Mouse (Mus musculus) heart, postnatal 14 days (tissue): ENCODE data around the gene Olfr485. TPM values are rescaled to one million over a fixed set of nuclear protein-coding genes. Genes with fewer than 3 reads are reported as not detected.
"Not testable (repeated sequence)": the region's sequence is repeated elsewhere in the genome, so short reads cannot be mapped to it uniquely, and the experiment has no call there.

Source experiments
- DNase-seq, 2 experiments: peaks; one replicate each; pipeline ENCODE4 v3.0.0; 2021 to 2022
- intact Hi-C: fragments of 180-260 bp; cut with DNase I; formaldehyde crosslinking; loops from one replicate; pipeline ENCODE4 v1.15.1; 2025
- long read RNA-seq, 2 experiments: library from polyadenylated mRNA; stranded (forward); transcript quantifications; one replicate each; pipeline ENCODE4 v2.0.0; 2021
- total RNA-seq, 2 experiments: library from RNA; stranded (reverse); gene quantifications; 2 replicates each; pipeline ENCODE4 v1.2.3; 2021

The Olfr485 gene
- total RNA-seq = not detected
- long read RNA-seq, experiment 1 = 0 reads
- long read RNA-seq, experiment 2 = 0 reads

DNA sequence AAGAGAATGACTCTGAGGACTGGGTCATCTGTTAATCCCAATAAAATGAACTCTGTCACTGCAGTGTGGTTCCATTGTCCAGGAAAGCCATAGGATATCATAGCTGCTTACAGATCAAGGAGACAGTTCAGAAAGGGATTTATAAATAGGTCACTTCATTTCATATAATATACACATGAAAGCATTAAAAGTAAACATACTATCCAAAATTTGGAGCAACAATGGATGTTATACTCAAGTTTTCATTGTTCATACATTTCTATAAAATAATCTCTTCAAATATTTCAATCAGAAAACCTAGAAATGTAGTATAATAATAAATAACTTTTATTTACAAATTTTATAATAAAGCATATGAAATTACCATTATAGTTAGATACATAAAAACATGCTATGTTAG is at the start of gene Olfr485:
Gene Olfr485 (minus strand): TSS at position 101 of the 400 bp plus-strand sequence.
- intact Hi-C loops = no loop called here
- no peak for DNase-seq

DNA sequence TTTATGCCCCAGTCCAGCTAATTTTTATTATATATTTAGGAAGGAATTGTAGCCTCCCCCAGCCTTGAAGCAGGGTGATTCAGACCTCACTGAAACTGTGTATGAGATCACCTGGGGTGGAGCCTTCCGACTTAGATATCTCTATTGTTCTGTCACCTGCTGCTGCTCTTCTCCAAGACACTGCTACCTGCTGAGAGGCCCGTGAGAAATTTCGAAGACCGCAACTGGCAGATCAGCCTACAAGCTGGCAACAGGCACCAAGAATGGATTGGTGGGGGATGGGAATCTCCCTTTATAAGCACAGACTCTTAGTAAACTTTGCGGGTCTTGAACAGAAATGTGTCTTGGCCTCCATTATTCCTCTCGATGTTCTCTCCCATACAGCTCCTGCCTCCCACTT is 37.3 kb upstream of the Olfr485 start:
- DNase-seq = no peak
- intact Hi-C loops = no loop called here

DNA sequence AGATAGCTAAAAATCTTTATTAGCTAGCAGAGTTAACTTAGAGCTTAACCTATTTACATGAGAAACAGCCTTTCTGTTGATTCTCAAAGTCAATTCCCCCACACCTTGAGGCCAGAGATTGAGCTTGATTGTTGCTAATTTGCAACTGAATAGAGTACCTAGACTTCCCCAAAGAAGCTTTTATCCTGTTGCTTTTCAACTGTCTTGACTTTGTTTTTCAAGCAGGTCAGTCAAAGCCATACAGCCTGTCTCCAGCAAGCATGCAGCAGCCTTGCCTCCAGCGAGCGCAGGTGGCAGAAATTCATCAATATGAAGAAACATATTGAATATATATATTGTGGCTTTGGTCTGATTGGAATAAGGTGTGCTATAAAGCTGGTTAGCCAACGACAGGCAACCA is 36.7 kb upstream of the Olfr485 start:
- DNase-seq, intact Hi-C loops: not testable (repeated sequence)

DNA sequence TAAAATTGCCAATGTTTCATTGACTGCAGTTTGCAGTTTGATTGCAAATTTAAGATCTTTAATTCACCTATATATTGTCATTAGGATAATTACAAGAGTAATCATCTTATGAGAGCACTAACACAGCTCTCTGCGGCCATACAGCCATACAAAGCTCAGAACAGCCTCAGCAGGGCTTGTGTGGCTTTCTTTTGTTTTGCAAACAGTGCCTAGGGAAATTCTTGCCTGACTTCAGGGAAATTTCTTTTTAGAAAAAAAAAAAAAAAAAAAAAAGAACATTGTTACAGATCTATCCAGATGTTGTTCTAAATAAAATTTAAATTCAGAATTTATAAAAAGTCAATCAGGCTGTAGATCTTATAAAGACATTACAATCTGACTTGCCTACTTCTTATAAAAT is 33.0 kb upstream of the Olfr485 start:
- intact Hi-C loops, DNase-seq: not testable (repeated sequence)

DNA sequence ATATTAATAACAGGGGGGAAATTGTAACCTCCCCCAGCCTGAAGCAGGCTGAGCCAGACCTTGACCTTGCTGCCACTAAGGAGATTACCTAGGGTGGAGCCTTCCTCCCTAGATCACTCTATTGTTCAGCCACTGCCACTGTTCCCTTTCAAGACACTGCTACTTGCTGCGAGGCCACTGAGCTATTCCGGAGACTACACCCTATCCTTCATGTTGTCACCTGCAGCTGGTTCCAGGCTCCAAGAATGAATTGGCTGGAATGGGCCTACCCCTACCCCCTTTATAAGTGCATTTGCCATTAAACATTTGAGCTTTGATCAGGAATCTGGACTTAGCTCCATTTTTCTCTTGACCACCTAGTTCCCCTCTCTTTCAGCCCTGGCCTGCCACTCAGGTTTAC is 31.5 kb upstream of the Olfr485 start:
- intact Hi-C loops, DNase-seq: not testable (repeated sequence)

DNA sequence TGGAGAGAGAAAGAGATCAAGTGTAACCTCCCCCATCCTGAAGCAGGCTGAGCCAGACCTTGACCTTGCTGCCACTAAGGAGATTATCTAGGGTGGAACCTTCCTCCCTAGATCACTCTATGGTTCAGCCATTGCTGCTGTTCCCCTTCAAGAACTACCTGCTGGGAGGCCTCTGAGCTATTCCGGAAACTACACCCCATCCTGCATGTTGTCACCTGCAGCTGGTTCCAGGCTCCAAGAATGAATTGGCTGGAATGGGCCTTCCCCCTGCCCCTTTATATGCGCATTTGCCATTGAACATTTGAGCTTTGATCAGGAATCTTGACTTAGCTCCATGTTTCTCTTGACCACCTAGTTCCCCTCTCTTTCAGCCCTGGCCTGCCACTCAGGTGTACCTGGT is 25.6 kb upstream of the Olfr485 start:
- DNase-seq, intact Hi-C loops: not testable (repeated sequence)

DNA sequence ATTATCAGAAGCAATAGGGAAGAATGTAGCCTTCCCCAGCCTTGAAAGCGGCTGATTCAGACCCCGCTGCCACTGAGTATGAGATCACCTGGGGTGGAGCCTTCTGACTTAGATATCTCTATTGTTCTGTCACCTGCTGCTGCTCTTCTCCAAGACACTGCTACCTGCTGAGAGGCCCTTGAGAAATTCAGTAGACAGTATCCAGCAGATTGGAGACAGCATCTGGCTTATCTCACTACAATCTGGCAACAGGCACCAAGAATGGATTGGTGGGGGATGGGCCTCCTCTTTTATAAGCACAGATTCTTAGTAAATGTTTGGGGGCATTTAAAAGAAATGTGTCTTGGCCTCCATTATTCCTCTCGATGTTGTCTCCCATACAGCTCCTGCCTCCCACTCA is 24.7 kb upstream of the Olfr485 start:
- DNase-seq, intact Hi-C loops: not testable (repeated sequence)

DNA sequence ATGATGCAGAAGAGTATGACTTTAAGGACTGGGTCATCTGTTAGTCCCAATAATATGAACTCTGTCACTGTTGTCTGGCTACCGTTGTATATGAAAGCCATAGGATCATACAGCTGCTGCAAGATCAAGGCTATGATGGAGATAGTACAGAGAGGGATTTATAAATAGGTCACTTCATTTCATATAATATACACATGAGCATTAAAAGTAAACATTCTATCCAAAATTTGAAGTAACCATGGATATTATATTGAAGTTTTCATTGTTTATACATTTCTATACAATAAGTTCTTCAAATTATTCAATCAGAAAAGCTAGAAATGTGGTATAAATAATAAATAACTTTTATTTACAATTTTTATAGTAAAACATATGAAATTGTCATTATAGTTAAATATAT is 13.0 kb upstream of the Olfr485 start, which contains the start of gene Olfr486:
Gene Olfr486 (minus strand): TSS at position 101 of the 400 bp plus-strand sequence.
- DNase-seq, intact Hi-C loops: not testable (repeated sequence)

DNA sequence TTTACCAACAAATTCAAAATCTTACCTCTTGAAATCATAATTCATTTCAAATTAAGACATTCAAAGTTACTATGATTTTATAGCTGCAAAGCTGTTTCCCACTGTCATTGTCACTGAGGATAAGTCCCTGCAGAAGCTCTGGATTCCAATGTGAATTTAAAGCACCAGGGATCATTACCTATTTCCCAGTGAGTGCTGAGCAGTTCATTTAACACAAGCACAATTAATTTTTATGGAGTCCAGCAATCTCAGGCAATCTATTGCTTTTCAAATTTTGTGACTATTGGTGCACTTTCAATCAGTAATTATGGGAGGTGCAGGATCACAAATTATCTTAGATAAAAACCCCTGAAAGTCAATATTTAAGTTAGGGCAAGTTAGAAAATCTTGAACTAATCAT is 32.3 kb downstream of the Olfr485 start, which contains the start of gene Olfr484:
Gene Olfr484 (minus strand): TSS at position 101 of the 400 bp plus-strand sequence.
- intact Hi-C loops = no loop called here
- DNase-seq = no peak

DNA sequence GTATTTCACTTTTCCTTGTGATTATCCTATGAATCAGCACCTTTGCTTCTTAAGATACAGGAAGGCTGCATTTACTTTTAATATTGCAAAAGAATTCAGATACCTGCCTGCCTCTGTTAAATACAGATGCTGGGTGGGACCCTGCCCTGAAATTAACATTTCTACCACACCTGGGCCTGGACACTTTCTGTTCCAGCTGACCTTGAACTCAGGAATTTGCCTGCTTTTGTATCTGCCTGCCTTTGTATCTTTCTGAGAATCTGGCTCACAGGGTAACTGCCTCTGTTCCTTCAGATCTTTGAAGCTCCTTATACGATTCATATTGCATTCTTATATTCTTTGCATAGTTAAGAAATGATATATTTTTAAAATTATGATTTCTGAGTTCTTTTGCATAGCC is 38.3 kb downstream of the Olfr485 start:
- intact Hi-C loops = no loop called here
- DNase-seq = no peak

DNA sequence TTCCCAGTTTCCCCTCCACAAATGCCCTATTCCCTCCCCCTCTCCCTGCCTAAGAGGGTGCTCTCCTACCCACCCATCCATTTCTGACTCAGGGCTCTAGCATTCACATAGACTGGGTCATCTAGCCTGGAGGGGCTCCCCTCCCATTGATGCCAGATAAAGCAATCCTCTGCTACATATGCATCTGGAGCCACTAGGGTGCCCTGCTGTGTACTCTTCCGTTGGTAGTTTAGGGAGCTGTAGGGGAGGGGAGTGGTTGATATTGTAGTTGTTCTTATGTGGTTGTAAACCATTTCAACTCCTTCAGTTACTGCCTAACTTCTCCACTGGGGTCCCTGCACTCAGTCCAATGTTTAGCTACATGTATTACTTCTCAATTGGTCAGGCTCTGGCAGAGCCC is 39.0 kb downstream of the Olfr485 start:
- DNase-seq = no peak

More for the DNA sequence above, 39.0 kb downstream of the Olfr485 start:
- intact Hi-C loops = no loop called here

Other genes starting within 250 kb of the Olfr485 start
- gene Olfr473, start 229.4 kb downstream of the Olfr485 start, total RNA-seq = not detected
- not detected for gene Olfr474, start 205.2 kb downstream of the Olfr485 start, total RNA-seq
- not detected for gene Olfr476, start 195.1 kb downstream of the Olfr485 start, total RNA-seq
- not detected for gene Olfr477, start 173.2 kb downstream of the Olfr485 start, total RNA-seq
- not detected for gene Olfr478, start 125.9 kb downstream of the Olfr485 start, total RNA-seq
- gene Olfr479, start 109.2 kb downstream of the Olfr485 start, total RNA-seq = not detected
- not detected for gene Olfr480, start 92.5 kb downstream of the Olfr485 start, total RNA-seq
- not detected for gene Olfr481, start 80.0 kb downstream of the Olfr485 start, total RNA-seq
- gene Olfr482, start 62.3 kb downstream of the Olfr485 start, total RNA-seq = under 1 TPM; 0.59 to 0.81 TPM
- gene Olfr483, start 59.0 kb downstream of the Olfr485 start, total RNA-seq = not detected
- gene Olfr484, start 32.4 kb downstream of the Olfr485 start, total RNA-seq = not detected
- gene Olfr486, start 12.9 kb upstream of the Olfr485 start, total RNA-seq = not detected
- not detected for gene Olfr487, start 54.8 kb upstream of the Olfr485 start, total RNA-seq
- not detected for gene Olfr488, start 98.5 kb upstream of the Olfr485 start, total RNA-seq
- gene Olfr490, start 129.1 kb upstream of the Olfr485 start, total RNA-seq = not detected
- gene Olfr491, start 153.6 kb upstream of the Olfr485 start, total RNA-seq = not detected
- not detected for gene Olfr492, start 163.8 kb upstream of the Olfr485 start, total RNA-seq
- not detected for gene Olfr493, start 187.1 kb upstream of the Olfr485 start, total RNA-seq
- not detected for gene Olfr494, start 205.5 kb upstream of the Olfr485 start, total RNA-seq
- not detected for gene Olfr495, start 233.3 kb upstream of the Olfr485 start, total RNA-seq